Mouse (Mus musculus): ENCODE results near the gene Creb3l2.

DNA sequence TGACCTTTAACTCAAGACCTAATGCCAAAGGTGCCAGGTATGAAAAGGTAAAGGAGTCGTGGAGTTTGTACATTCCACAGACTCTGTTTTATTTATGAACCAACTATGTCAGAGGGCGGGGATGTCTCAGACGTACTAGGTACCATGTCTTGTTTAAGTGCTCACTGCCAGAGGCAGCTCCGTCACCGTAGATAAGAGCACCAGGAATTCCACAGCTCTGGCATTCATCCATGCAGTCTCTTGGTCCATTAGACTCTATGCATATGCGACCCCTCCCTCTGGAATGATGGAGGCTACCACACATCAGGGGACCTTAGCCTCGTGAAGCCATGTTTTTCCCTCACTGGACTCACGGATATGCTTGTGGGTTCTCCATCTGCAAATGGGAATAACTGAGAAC lies 53.0 kb downstream of the Creb3l2 start:
- no peak for TF ChIP-seq CTCF (IDR thresholded peaks at IDR 0.05; ENCODE audit: control insufficient read depth, insufficient read depth, low read length)
- no peak for TF ChIP-seq POLR2A (IDR thresholded peaks at IDR 0.05; ENCODE audit: borderline replicate concordance, control insufficient read depth, low read depth, low read length)

Measured in bone marrow, adult 2 months (tissue).